Mouse (Mus musculus): ENCODE data around the gene Map3k3. TPM values are rescaled to one million over a fixed set of nuclear protein-coding genes. Genes with fewer than 3 reads are reported as not detected.

The Map3k3 gene
- polyA plus RNA-seq, 1 experiment from 2014 or later: 28.2 TPM

GRCm38 (mm10) chr11:106134580-106135528 is 50.4 kb downstream of the Map3k3 start:
- H3K36me3 ChIP-seq: peaks cover 33% of the 10 kb centered on the region; the same call in 1 of the 2 replicates
- H3K4me1 ChIP-seq: peaks cover 17% of the 10 kb centered on the region
- WGBS: 26% methylated on average over 8 of the region's 8 CpGs
- ATAC-seq (ENCODE audit: borderline replicate concordance, extremely low read depth, low FRiP score, low TSS enrichment): peak; percentile 89; the same call in 1 of the 2 replicates
- H3K27ac ChIP-seq: peak overlapping the region; percentile 94
- H3K4me2 ChIP-seq: peak overlapping the region; percentile 51
- peak overlapping the region; percentile 18; the same call in 1 of the 2 replicates for H3K4me3 ChIP-seq
- H3K9ac ChIP-seq: peak overlapping the region; percentile 29; the same call in 1 of the 2 replicates
- H3K9me3 ChIP-seq: no peaks in the 10 kb centered on the region
- no peaks in the 10 kb centered on the region for H3K27me3 ChIP-seq

- no peak for ATAC-seq (ENCODE audit: borderline replicate concordance, extremely low read depth, low FRiP score, low TSS enrichment)
- 77% methylated on average over 3 of the region's 3 CpGs for WGBS
- Histone ChIP-seq H3K9me3 (no peaks in the 10 kb centered on the region), H3K4me2 (no peak overlapping the region), H3K4me1 (no peaks in the 10 kb centered on the region), H3K36me3 (peaks cover 78% of the 10 kb centered on the region), H3K27ac (no peak overlapping the region), H3K27me3 (no peaks in the 10 kb centered on the region), H3K4me3 (no peak overlapping the region), H3K9ac (no peak overlapping the region)
These were observed 66.8 kb downstream of the Map3k3 start for GRCm38 (mm10) chr11:106151219-106151618.

- Histone ChIP-seq H3K36me3 (peaks cover 83% of the 10 kb centered on the region), H3K27me3 (no peaks in the 10 kb centered on the region), H3K9me3 (no peaks in the 10 kb centered on the region), H3K9ac (no peak overlapping the region), H3K27ac (no peak overlapping the region), H3K4me2 (no peak overlapping the region), H3K4me1 (no peaks in the 10 kb centered on the region), H3K4me3 (no peak overlapping the region)
- 76% methylated on average over 8 of the region's 8 CpGs for WGBS
- ATAC-seq (ENCODE audit: borderline replicate concordance, extremely low read depth, low FRiP score, low TSS enrichment): no peak
These were observed 67.7 kb downstream of the Map3k3 start for GRCm38 (mm10) chr11:106152132-106152531.

GRCm38 (mm10) chr11:106154091-106154490 is 69.7 kb downstream of the Map3k3 start:
- no peak overlapping the region for H3K9ac ChIP-seq
- H3K36me3 ChIP-seq: peaks cover 85% of the 10 kb centered on the region
- H3K4me3 ChIP-seq: no peak overlapping the region
- no peak for ATAC-seq (ENCODE audit: borderline replicate concordance, extremely low read depth, low FRiP score, low TSS enrichment)
- H3K9me3 ChIP-seq: no peaks in the 10 kb centered on the region
- H3K27ac ChIP-seq: no peak overlapping the region
- no peaks in the 10 kb centered on the region for H3K27me3 ChIP-seq
- 63% methylated on average over 5 of the region's 5 CpGs for WGBS
- no peak overlapping the region for H3K4me2 ChIP-seq
- peaks cover 14% of the 10 kb centered on the region for H3K4me1 ChIP-seq

GRCm38 (mm10) chr11:106154770-106155169 is 70.4 kb downstream of the Map3k3 start:
- H3K4me3 ChIP-seq: no peak overlapping the region
- H3K9ac ChIP-seq: no peak overlapping the region
- no peak for ATAC-seq (ENCODE audit: borderline replicate concordance, extremely low read depth, low FRiP score, low TSS enrichment)
- H3K4me1 ChIP-seq: peaks cover 16% of the 10 kb centered on the region
- H3K27ac ChIP-seq: no peak overlapping the region
- peaks cover 79% of the 10 kb centered on the region for H3K36me3 ChIP-seq
- 59% methylated on average over 2 of the region's 2 CpGs for WGBS
- no peaks in the 10 kb centered on the region for H3K9me3 ChIP-seq
- H3K4me2 ChIP-seq: no peak overlapping the region
- no peaks in the 10 kb centered on the region for H3K27me3 ChIP-seq

GRCm38 (mm10) chr11:106155761-106156160 is 71.3 kb downstream of the Map3k3 start:
- no peak overlapping the region for H3K4me2 ChIP-seq
- H3K9me3 ChIP-seq: no peaks in the 10 kb centered on the region
- no peak overlapping the region for H3K4me3 ChIP-seq
- H3K36me3 ChIP-seq: peaks cover 69% of the 10 kb centered on the region
- H3K27me3 ChIP-seq: no peaks in the 10 kb centered on the region
- ATAC-seq (ENCODE audit: borderline replicate concordance, extremely low read depth, low FRiP score, low TSS enrichment): no peak
- no peak overlapping the region for H3K9ac ChIP-seq
- H3K27ac ChIP-seq: no peak overlapping the region
- peaks cover 19% of the 10 kb centered on the region for H3K4me1 ChIP-seq
- WGBS: 56% methylated on average over 3 of the region's 3 CpGs

- H3K4me1 ChIP-seq: peaks cover 24% of the 10 kb centered on the region
- H3K36me3 ChIP-seq: peaks cover 64% of the 10 kb centered on the region
- no peak for ATAC-seq (ENCODE audit: borderline replicate concordance, extremely low read depth, low FRiP score, low TSS enrichment)
These were observed 71.8 kb downstream of the Map3k3 start for GRCm38 (mm10) chr11:106156257-106156656.

GRCm38 (mm10) chr11:106157154-106157553 is 72.7 kb downstream of the Map3k3 start:
- H3K4me3 ChIP-seq: no peak overlapping the region
- H3K27me3 ChIP-seq: no peaks in the 10 kb centered on the region
- ATAC-seq (ENCODE audit: borderline replicate concordance, extremely low read depth, low FRiP score, low TSS enrichment): no peak
- WGBS: 84% methylated on average over 7 of the region's 7 CpGs
- H3K9ac ChIP-seq: no peak overlapping the region
- H3K9me3 ChIP-seq: no peaks in the 10 kb centered on the region
- no peak overlapping the region for H3K4me2 ChIP-seq
- peaks cover 26% of the 10 kb centered on the region for H3K4me1 ChIP-seq
- peaks cover 55% of the 10 kb centered on the region for H3K36me3 ChIP-seq
- no peak overlapping the region for H3K27ac ChIP-seq

More at GRCm38 (mm10) chr11:106156257-106156656, 71.8 kb downstream of the Map3k3 start:
- H3K9ac ChIP-seq: no peak overlapping the region
- H3K9me3 ChIP-seq: no peaks in the 10 kb centered on the region
- H3K4me2 ChIP-seq: no peak overlapping the region
- 59% methylated on average over 1 of the region's 1 CpGs for WGBS
- no peak overlapping the region for H3K4me3 ChIP-seq
- no peak overlapping the region for H3K27ac ChIP-seq
- H3K27me3 ChIP-seq: no peaks in the 10 kb centered on the region

GRCm38 (mm10) chr11:106158081-106158929 is 73.9 kb downstream of the Map3k3 start:
- 64% methylated on average over 14 of the region's 14 CpGs for WGBS

GRCm38 (mm10) chr11:106158930-106159215 is 74.5 kb downstream of the Map3k3 start:
- WGBS: 28% methylated on average over 9 of the region's 9 CpGs
- no peak; the same call in 1 of the 2 replicates for ATAC-seq (ENCODE audit: borderline replicate concordance, extremely low read depth, low FRiP score, low TSS enrichment)

More at GRCm38 (mm10) chr11:106158081-106158929, 73.9 kb downstream of the Map3k3 start:
- Histone ChIP-seq H3K4me2 (peak overlapping the region; percentile 75), H3K27me3 (no peaks in the 10 kb centered on the region), H3K4me3 (peak overlapping the region; percentile 94), H3K9me3 (no peaks in the 10 kb centered on the region), H3K36me3 (peaks cover 50% of the 10 kb centered on the region), H3K9ac (peak overlapping the region; percentile 94), H3K27ac (peak overlapping the region; percentile 92), H3K4me1 (peaks cover 26% of the 10 kb centered on the region)
- no peak for ATAC-seq (ENCODE audit: borderline replicate concordance, extremely low read depth, low FRiP score, low TSS enrichment)

GRCm38 (mm10) chr11:106159216-106159920 is 75.0 kb downstream of the Map3k3 start:
- under 1% methylated on average over 25 of the region's 25 CpGs for WGBS
- Histone ChIP-seq H3K36me3 (peaks cover 41% of the 10 kb centered on the region), H3K27me3 (no peaks in the 10 kb centered on the region), H3K4me2 (peak overlapping the region; percentile 75), H3K9me3 (no peaks in the 10 kb centered on the region), H3K4me3 (peak overlapping the region; percentile 94), H3K27ac (peak overlapping the region; percentile 92), H3K4me1 (peaks cover 29% of the 10 kb centered on the region), H3K9ac (peak overlapping the region; percentile 94)
- ATAC-seq (ENCODE audit: borderline replicate concordance, extremely low read depth, low FRiP score, low TSS enrichment): peak; percentile 49

More at GRCm38 (mm10) chr11:106158930-106159215, 74.5 kb downstream of the Map3k3 start:
- Histone ChIP-seq H3K27ac (peak overlapping the region; percentile 92), H3K27me3 (no peaks in the 10 kb centered on the region), H3K36me3 (peaks cover 46% of the 10 kb centered on the region), H3K4me3 (peak overlapping the region; percentile 94), H3K4me2 (peak overlapping the region; percentile 75), H3K9me3 (no peaks in the 10 kb centered on the region), H3K9ac (peak overlapping the region; percentile 94), H3K4me1 (peaks cover 27% of the 10 kb centered on the region)

Data from lung, embryonic 15.5 days (tissue).